Mouse (Mus musculus): ENCODE results near the gene Pias4. TPM values are rescaled to one million over a fixed set of nuclear protein-coding genes. Genes with fewer than 3 reads are reported as not detected.
A peak's percentile ranks its signal among the peaks of the same experiment; 100 is the strongest.

The Pias4 gene
- total and polyA plus RNA-seq, 2 experiments: 8.9 to 17.8 TPM

GRCm38 (mm10) chr10:81144667-81145066 lies 23.1 kb downstream of the Pias4 start:
- H3K27ac ChIP-seq (replicated peaks; ENCODE audit: insufficient read depth, low read depth, low read length): no peak overlapping the region
- H3K36me3 ChIP-seq (ENCODE audit: control insufficient read depth, insufficient read depth, low read length): peaks cover 14% of the 10 kb centered on the region
- peaks cover 68% of the 10 kb centered on the region for H3K79me2 ChIP-seq (ENCODE audit: control insufficient read depth, insufficient read depth, low read length)
- H3K9ac ChIP-seq (ENCODE audit: low read depth, low read length): no peak overlapping the region
- H3K4me3 ChIP-seq (ENCODE audit: insufficient read depth, low read depth, low read length): no peak overlapping the region
- no peak for TF ChIP-seq POLR2A (IDR thresholded peaks at IDR 0.05; ENCODE audit: extremely low read depth, insufficient read depth, low read length)
- TF ChIP-seq CTCF (IDR thresholded peaks at IDR 0.05; ENCODE audit: low read depth, low read length): no peak
- H3K27me3 ChIP-seq (ENCODE audit: control insufficient read depth, insufficient read depth, low read length): no peaks in the 10 kb centered on the region
- 88% methylated on average over 26 of the region's 27 CpGs for WGBS
- H3K4me1 ChIP-seq (ENCODE audit: control insufficient read depth, insufficient read depth, low read length): peaks cover 11% of the 10 kb centered on the region
- no peak for DNase-seq (ENCODE audit: extremely low read depth, low read depth, low spot score)

GRCm38 (mm10) chr10:81143845-81144437 lies 23.8 kb downstream of the Pias4 start:
- no peak overlapping the region for H3K4me3 ChIP-seq (ENCODE audit: insufficient read depth, low read depth, low read length)
- no peak for DNase-seq (ENCODE audit: extremely low read depth, low read depth, low spot score)
- WGBS: 95% methylated on average over 52 of the region's 52 CpGs
- TF ChIP-seq CTCF (IDR thresholded peaks at IDR 0.05; ENCODE audit: low read depth, low read length): no peak
- TF ChIP-seq POLR2A (IDR thresholded peaks at IDR 0.05; ENCODE audit: extremely low read depth, insufficient read depth, low read length): no peak
- H3K27me3 ChIP-seq (ENCODE audit: control insufficient read depth, insufficient read depth, low read length): no peaks in the 10 kb centered on the region
- H3K27ac ChIP-seq (replicated peaks; ENCODE audit: insufficient read depth, low read depth, low read length): no peak overlapping the region
- no peak overlapping the region for H3K9ac ChIP-seq (ENCODE audit: low read depth, low read length)
- peaks cover 76% of the 10 kb centered on the region for H3K79me2 ChIP-seq (ENCODE audit: control insufficient read depth, insufficient read depth, low read length)
- H3K4me1 ChIP-seq (ENCODE audit: control insufficient read depth, insufficient read depth, low read length): peaks cover 18% of the 10 kb centered on the region
- H3K36me3 ChIP-seq (ENCODE audit: control insufficient read depth, insufficient read depth, low read length): peaks cover 12% of the 10 kb centered on the region

GRCm38 (mm10) chr10:81143157-81143633 lies 24.5 kb downstream of the Pias4 start:
- no peak overlapping the region for H3K4me3 ChIP-seq (ENCODE audit: insufficient read depth, low read depth, low read length)
- H3K27ac ChIP-seq (replicated peaks; ENCODE audit: insufficient read depth, low read depth, low read length): no peak overlapping the region
- whole genome bisulfite sequencing: 85% methylated on average over 7 of the region's 7 CpGs
- peaks cover 20% of the 10 kb centered on the region for H3K4me1 ChIP-seq (ENCODE audit: control insufficient read depth, insufficient read depth, low read length)
- DNase-seq (ENCODE audit: extremely low read depth, low read depth, low spot score): no peak
- peaks cover 7% of the 10 kb centered on the region for H3K36me3 ChIP-seq (ENCODE audit: control insufficient read depth, insufficient read depth, low read length)
- TF ChIP-seq CTCF (IDR thresholded peaks at IDR 0.05; ENCODE audit: low read depth, low read length) (0 out of 2 replicates have a peak, but pooled peaks have one; percentile 2), POLR2A (IDR thresholded peaks at IDR 0.05; ENCODE audit: extremely low read depth, insufficient read depth, low read length) (no peak)
- H3K27me3 ChIP-seq (ENCODE audit: control insufficient read depth, insufficient read depth, low read length): no peaks in the 10 kb centered on the region
- H3K79me2 ChIP-seq (ENCODE audit: control insufficient read depth, insufficient read depth, low read length): peaks cover 78% of the 10 kb centered on the region
- no peak overlapping the region for H3K9ac ChIP-seq (ENCODE audit: low read depth, low read length)

- TF ChIP-seq CTCF (IDR thresholded peaks at IDR 0.05; ENCODE audit: low read depth, low read length): no peak
- TF ChIP-seq POLR2A (IDR thresholded peaks at IDR 0.05; ENCODE audit: extremely low read depth, insufficient read depth, low read length): no peak
- H3K36me3 ChIP-seq (ENCODE audit: control insufficient read depth, insufficient read depth, low read length): peaks cover 5% of the 10 kb centered on the region
- DNase-seq (ENCODE audit: extremely low read depth, low read depth, low spot score): no peak
- 90% methylated on average over 5 of the region's 5 CpGs for WGBS
- no peak overlapping the region for H3K9ac ChIP-seq (ENCODE audit: low read depth, low read length)
- H3K4me3 ChIP-seq (ENCODE audit: insufficient read depth, low read depth, low read length): no peak overlapping the region
- no peak overlapping the region for H3K27ac ChIP-seq (replicated peaks; ENCODE audit: insufficient read depth, low read depth, low read length)
- peaks cover 20% of the 10 kb centered on the region for H3K4me1 ChIP-seq (ENCODE audit: control insufficient read depth, insufficient read depth, low read length)
- H3K27me3 ChIP-seq (ENCODE audit: control insufficient read depth, insufficient read depth, low read length): no peaks in the 10 kb centered on the region
- H3K79me2 ChIP-seq (ENCODE audit: control insufficient read depth, insufficient read depth, low read length): peaks cover 80% of the 10 kb centered on the region
These were observed 25.2 kb downstream of the Pias4 start for GRCm38 (mm10) chr10:81142551-81142981.

- no peak for DNase-seq (ENCODE audit: extremely low read depth, low read depth, low spot score)
- Histone ChIP-seq H3K4me1 (ENCODE audit: control insufficient read depth, insufficient read depth, low read length) (peaks cover 20% of the 10 kb centered on the region), H3K79me2 (ENCODE audit: control insufficient read depth, insufficient read depth, low read length) (peaks cover 80% of the 10 kb centered on the region), H3K4me3 (ENCODE audit: insufficient read depth, low read depth, low read length) (no peak overlapping the region), H3K27ac (replicated peaks; ENCODE audit: insufficient read depth, low read depth, low read length) (no peak overlapping the region), H3K36me3 (ENCODE audit: control insufficient read depth, insufficient read depth, low read length) (peaks cover 4% of the 10 kb centered on the region; the same call in 1 of the 2 replicates), H3K9ac (ENCODE audit: low read depth, low read length) (no peak overlapping the region), H3K27me3 (ENCODE audit: control insufficient read depth, insufficient read depth, low read length) (no peaks in the 10 kb centered on the region)
- TF ChIP-seq POLR2A (IDR thresholded peaks at IDR 0.05; ENCODE audit: extremely low read depth, insufficient read depth, low read length) (no peak), CTCF (IDR thresholded peaks at IDR 0.05; ENCODE audit: low read depth, low read length) (no peak)
- 86% methylated on average over 7 of the region's 7 CpGs for WGBS
These were observed 26.1 kb downstream of the Pias4 start for GRCm38 (mm10) chr10:81141455-81142210.
